ENCODE assay signal across 13 mouse cellular contexts in genomic region chr3:37760866-37761265, GRCm38 (mm10). TPM values are rescaled to one million over a fixed set of nuclear protein-coding genes. Genes with fewer than 3 reads are reported as not detected.
DNase-seq lines count a peak whose midpoint lies in the region; ATAC-seq and TF ChIP-seq lines count a peak whose summit lies in the region.
"Had no signal": no experiment of that assay in that cellular context is flagged by ENCODE, and none has a peak within 500 bp of the region (broad histone marks: within the 10 kb centered on the region; RNA-seq: fewer than 3 reads in every experiment).

No protein-coding gene starts in this region.

- 58% methylated on average over 6 of the region's 6 CpGs for WGBS in heart, adult 2 months
- WGBS in heart, embryonic 12.5 days, result 72% methylated on average over 6 of the region's 6 CpGs
- WGBS in midbrain, postnatal 0 days, result 86% methylated on average over 6 of the region's 6 CpGs

- peak; percentile 28 to 46 for DNase-seq in heart, adult 2 months
- DNase-seq in urinary bladder, postnatal 14 days (ENCODE audit: low spot score), result peak; percentile 51
- no peak for DNase-seq in urinary bladder, adult 2 months (ENCODE audit: low spot score)
- peak; percentile 50 for DNase-seq in thymus, postnatal 4 days
- no peak for DNase-seq in midbrain, postnatal 0 days (ENCODE audit: low spot score)
- no peak for DNase-seq in ovary, postnatal 14 days (ENCODE audit: low spot score)
- DNase-seq: kidney, adult 18-20 months; layer of hippocampus, postnatal 36 days; right cerebral cortex, postnatal 14 days had no signal

- no peak overlapping the region for H3K9ac ChIP-seq in heart, adult 2 months (ENCODE audit: low read depth, low read length)
- no peak overlapping the region for H3K9ac ChIP-seq in heart, embryonic 12.5 days
- H3K9ac ChIP-seq in midbrain, postnatal 0 days (replicated peaks; ENCODE audit: low read length, poor library complexity, severe bottlenecking), result no peak overlapping the region
- H3K9ac ChIP-seq: limb, embryonic 15.5 days; neural tube, embryonic 12.5 days had no signal

- no peak for TF ChIP-seq POLR2A in heart, adult 2 months (IDR thresholded peaks at IDR 0.05; ENCODE audit: insufficient read depth, low read depth, low read length)

- H3K27ac ChIP-seq in heart, adult 2 months, result no peak overlapping the region
- no peak overlapping the region for H3K27ac ChIP-seq in heart, embryonic 12.5 days (ENCODE audit: poor library complexity, severe bottlenecking)
- no peak overlapping the region for H3K27ac ChIP-seq in midbrain, postnatal 0 days (ENCODE audit: low read depth, low read length)
- H3K27ac ChIP-seq: limb, embryonic 15.5 days; neural tube, embryonic 12.5 days had no signal

- no peaks in the 10 kb centered on the region; the same call in 1 of the 2 replicates for H3K36me3 ChIP-seq in heart, adult 2 months (ENCODE audit: control insufficient read depth, insufficient read depth, low read length)
- no peaks in the 10 kb centered on the region for H3K36me3 ChIP-seq in heart, embryonic 12.5 days
- H3K36me3 ChIP-seq in midbrain, postnatal 0 days (ENCODE audit: insufficient read depth, low read length), result no peaks in the 10 kb centered on the region
- H3K36me3 ChIP-seq: limb, embryonic 15.5 days; neural tube, embryonic 12.5 days had no signal

- no peak overlapping the region for H3K4me2 ChIP-seq in heart, embryonic 12.5 days
- H3K4me2 ChIP-seq in midbrain, postnatal 0 days (ENCODE audit: low read depth, low read length, poor library complexity, severe bottlenecking), result no peak overlapping the region
- H3K4me2 ChIP-seq: limb, embryonic 15.5 days; neural tube, embryonic 12.5 days had no signal

- intact Hi-C loops in heart, adult 2 months (cut with DNase I), result loop anchor here (5.0 kb wide), 1 partner anchor 411 kb away; no protein-coding TSS in a partner anchor

- H3K9me3 ChIP-seq in heart, embryonic 12.5 days (replicated peaks), result 0 out of 2 replicates have a peak, but pooled peaks cover 4% of the 10 kb centered on the region
- H3K9me3 ChIP-seq in midbrain, postnatal 0 days (ENCODE audit: low read length), result no peaks in the 10 kb centered on the region
- H3K9me3 ChIP-seq: limb, embryonic 15.5 days; neural tube, embryonic 12.5 days had no signal

- H3K4me3 ChIP-seq in heart, adult 2 months, result no peak overlapping the region
- H3K4me3 ChIP-seq in heart, embryonic 12.5 days, result no peak overlapping the region
- no peak overlapping the region for H3K4me3 ChIP-seq in midbrain, postnatal 0 days (ENCODE audit: low read depth, low read length)
- H3K4me3 ChIP-seq: limb, embryonic 15.5 days; neural tube, embryonic 12.5 days had no signal

- TF ChIP-seq CTCF in heart, adult 2 months (IDR thresholded peaks at IDR 0.05), result no peak
- TF ChIP-seq CTCF in midbrain, postnatal 0 days (IDR thresholded peaks at IDR 0.05), result no peak

- 0 out of 2 replicates have a peak, but pooled peaks have one; percentile 21 for TF ChIP-seq EP300 in heart, adult 2 months (IDR thresholded peaks at IDR 0.05; ENCODE audit: insufficient read depth, low read depth, low read length)

- no peaks in the 10 kb centered on the region for H3K27me3 ChIP-seq in heart, adult 2 months (ENCODE audit: control insufficient read depth, insufficient read depth, low read length)
- no peaks in the 10 kb centered on the region for H3K27me3 ChIP-seq in heart, embryonic 12.5 days (replicated peaks)
- H3K27me3 ChIP-seq in midbrain, postnatal 0 days (ENCODE audit: insufficient read depth, low read length), result no peaks in the 10 kb centered on the region
- H3K27me3 ChIP-seq: limb, embryonic 15.5 days; neural tube, embryonic 12.5 days had no signal

- no peak for ATAC-seq in heart, embryonic 12.5 days (ENCODE audit: insufficient number of reproducible peaks, low FRiP score)
- peak; percentile 72 for ATAC-seq in megakaryocyte, adult 5-6 weeks (ENCODE audit: poor library complexity, severe bottlenecking)
- ATAC-seq in midbrain, postnatal 0 days (ENCODE audit: low FRiP score), result no peak

- peaks cover 11% of the 10 kb centered on the region for H3K4me1 ChIP-seq in heart, adult 2 months (ENCODE audit: control insufficient read depth, insufficient read depth, low read length)
- peaks cover 9% of the 10 kb centered on the region for H3K4me1 ChIP-seq in heart, embryonic 12.5 days (replicated peaks)
- peaks cover 5% of the 10 kb centered on the region; the same call in 1 of the 2 replicates for H3K4me1 ChIP-seq in midbrain, postnatal 0 days (ENCODE audit: insufficient read depth, low read length)

- no peaks in the 10 kb centered on the region for H3K79me2 ChIP-seq in heart, adult 2 months (replicated peaks; ENCODE audit: control insufficient read depth, insufficient read depth, low read length)

RNA-seq across cellular contexts. Expression of gene Gm5148, which starts 36.6 kb away (rescaled TPM):
- under 1 TPM in 1 of 2 experiments, not detected in 1; 0.25 TPM for total RNA-seq in heart, adult 2 months (2021)
- 0.44 and 0.57 TPM in 2 replicates for polyA plus RNA-seq in heart, adult 2 months (2012; rRNA removed)
- 1.5 and 1.8 TPM in 2 replicates for polyA plus RNA-seq in heart, embryonic 12.5 days (2016; fragmentation: Nextera tagmentation; extraction: Ambion mirVana)
- 5.0 and 6.5 TPM in 2 replicates for polyA plus RNA-seq in urinary bladder, adult 2 months (2012; rRNA removed)
- 0.13 TPM in 1 of 2 replicates, not detected in the other for total RNA-seq in megakaryocyte, adult 5-6 weeks (2015)
- 12.9 and 15.8 TPM in 2 replicates for total RNA-seq in megakaryocyte, adult 5-6 weeks (2017)
- 13.3 and 15.7 TPM in 2 replicates for total RNA-seq in midbrain, postnatal 0 days (2014; rRNA removed)
- 17.5 and 17.8 TPM in 2 replicates for polyA plus RNA-seq in midbrain, postnatal 0 days (2015; fragmentation: Nextera tagmentation; extraction: Ambion mirVana)

Comparison
In these comparisons a context has a peak if more than half of its experiments do, and no peak if none do; other contexts are left out.
1. DNase-seq: peak in heart, adult 2 months (2 of 2), urinary bladder, postnatal 14 days (single experiment) and thymus, postnatal 4 days (single experiment); none in urinary bladder, adult 2 months (single experiment), midbrain, postnatal 0 days (single experiment) and ovary, postnatal 14 days (single experiment).